Mouse (Mus musculus) leukemia stem cell, adult 10-12 weeks (primary cell): ENCODE measurements around the gene Gm21704. TPM values are rescaled to one million over a fixed set of nuclear protein-coding genes. Genes with fewer than 3 reads are reported as not detected.

Experiments used
- polyA plus RNA-seq: library from polyadenylated mRNA; stranded (reverse); fragments of >175 nt; gene quantifications from 2 replicates; pipeline ENCODE4 v1.2.3, GENCODE M21; 2012; ENCODE audit warnings: low replicate concordance

The Gm21704 gene
- not detected in 2 replicates for polyA plus RNA-seq

DNA sequence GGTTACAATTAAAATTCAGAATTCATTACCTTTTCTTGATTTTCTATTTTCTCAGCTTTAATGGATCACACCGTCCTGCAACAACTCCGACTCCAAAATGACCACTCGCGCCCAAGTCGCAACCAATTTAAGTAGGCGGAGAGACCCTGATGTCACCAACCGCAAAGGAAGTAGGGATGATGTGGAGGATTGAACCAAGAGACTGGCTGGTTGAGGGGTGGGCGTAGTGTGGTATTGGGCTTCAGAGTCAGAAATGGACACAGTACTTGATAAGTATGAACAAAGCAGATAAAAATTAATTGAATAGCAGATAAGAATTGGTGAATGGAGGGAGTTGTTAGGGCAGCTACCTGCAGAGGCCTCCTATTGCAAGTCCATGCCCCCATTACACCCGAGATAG, at the start of gene Gm21704, which contains the start of gene Gm21708:
Gene Gm21704 (minus strand): TSS at position 101 of the 400 bp plus-strand sequence.
Gene Gm21708 (minus strand): TSS at position 101 of the 400 bp plus-strand sequence.

DNA sequence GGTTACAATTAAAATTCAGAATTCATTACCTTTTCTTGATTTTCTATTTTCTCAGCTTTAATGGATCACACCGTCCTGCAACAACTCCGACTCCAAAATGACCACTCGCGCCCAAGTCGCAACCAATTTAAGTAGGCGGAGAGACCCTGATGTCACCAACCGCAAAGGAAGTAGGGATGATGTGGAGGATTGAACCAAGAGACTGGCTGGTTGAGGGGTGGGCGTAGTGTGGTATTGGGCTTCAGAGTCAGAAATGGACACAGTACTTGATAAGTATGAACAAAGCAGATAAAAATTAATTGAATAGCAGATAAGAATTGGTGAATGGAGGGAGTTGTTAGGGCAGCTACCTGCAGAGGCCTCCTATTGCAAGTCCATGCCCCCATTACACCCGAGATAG, 64.7 kb downstream of the Gm21704 start, which contains the start of gene Gm21693:
Gene Gm21693 (minus strand): TSS at position 101 of the 400 bp plus-strand sequence.

Other genes starting within 250 kb of the Gm21704 start
- not detected in 2 replicates for gene Gm21677, start 103.7 kb downstream of the Gm21704 start, polyA plus RNA-seq
- not detected in 2 replicates for gene Gm21693, start 64.8 kb downstream of the Gm21704 start, polyA plus RNA-seq
- not detected in 2 replicates for gene Gm21708, start within 50 bp of the Gm21704 start, polyA plus RNA-seq